Mouse (Mus musculus) kidney, embryonic 15.5 days (tissue): ENCODE measurements around the gene Tcf12. TPM values are rescaled to one million over a fixed set of nuclear protein-coding genes. Genes with fewer than 3 reads are reported as not detected.

ENCODE experiments used
- ATAC-seq: fragments of 200-750 bp; cut with Nextera tagmentation; replicated peaks from 2 replicates; pipeline ENCODE4 v1.8.0; 2017; ENCODE audit warnings: moderate TSS enrichment; ENCODE audit not compliant: low FRiP score
- H3K27ac ChIP-seq: fragments of 300-500 bp; sonication (generic); 2 replicates; pipeline ENCODE4 v1.5.1; 2015; ENCODE audit warnings: mild to moderate bottlenecking, inconsistent platforms
- H3K27me3 ChIP-seq: fragments of 300-500 bp; sonication (generic); 2 replicates; pipeline ENCODE4 v1.6.1; 2015; ENCODE audit warnings: inconsistent platforms
- H3K36me3 ChIP-seq: fragments of 300-500 bp; sonication (generic); 2 replicates; pipeline ENCODE4 v1.6.1; 2015; ENCODE audit warnings: inconsistent platforms
- H3K4me1 ChIP-seq: fragments of 300-500 bp; sonication (generic); 2 replicates; pipeline ENCODE4 v1.6.1; 2015; ENCODE audit warnings: inconsistent platforms
- H3K4me2 ChIP-seq: fragments of 300-500 bp; sonication (generic); 2 replicates; pipeline ENCODE4 v1.6.1; 2015; ENCODE audit warnings: moderate library complexity, mild to moderate bottlenecking, inconsistent platforms
- H3K4me3 ChIP-seq: fragments of 300-500 bp; sonication (generic); replicated peaks from 2 replicates; pipeline ENCODE4 v1.5.1; 2015; ENCODE audit warnings: mild to moderate bottlenecking, inconsistent platforms
- H3K9ac ChIP-seq: fragments of 300-500 bp; sonication (generic); 2 replicates; pipeline ENCODE4 v1.6.1; 2015; ENCODE audit warnings: mild to moderate bottlenecking, inconsistent platforms
- H3K9me3 ChIP-seq: fragments of 300-500 bp; sonication (generic); replicated peaks from 2 replicates; pipeline ENCODE4 v1.6.1; 2016; ENCODE audit warnings: inconsistent platforms
- WGBS: fragments of 180-500 bp; shearing (Covaris S2); methylation state at CpG from one replicate; pipeline ENCODE4 v1.1.7; 2015; ENCODE audit warnings: mixed read lengths; 5-methylcytosine and 5-hydroxymethylcytosine counted together
- polyA plus RNA-seq: library from polyadenylated mRNA; unstranded; fragments of >200 nt; fragmentation: Nextera tagmentation; extraction: Ambion mirVana; gene quantifications from 2 replicates; pipeline ENCODE4 v1.2.1, GENCODE M21; 2015

Gene Tcf12
- polyA plus RNA-seq, 1 experiment from 2014 or later, result 70.0 TPM

DNA sequence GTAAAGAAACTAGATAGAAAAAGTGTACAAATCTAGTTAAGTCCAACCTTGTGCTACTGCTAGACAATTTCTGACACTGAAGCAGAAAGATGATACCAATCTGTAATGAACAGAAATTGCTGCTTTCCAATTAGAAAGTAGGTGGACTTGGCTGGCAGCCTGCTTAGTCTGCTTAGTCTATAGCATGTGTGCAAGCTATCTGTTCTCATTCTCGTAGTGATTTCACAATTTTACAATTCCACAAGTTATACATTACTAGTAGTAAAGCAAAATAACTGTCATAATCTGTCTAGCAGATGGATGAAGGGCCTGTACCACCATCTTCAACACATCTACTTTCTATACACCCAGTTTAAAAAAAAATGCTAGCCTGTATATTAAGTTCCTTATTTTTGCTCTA lies 175.5 kb downstream of the Tcf12 start:
- no peak overlapping the region for H3K9ac ChIP-seq
- H3K27ac ChIP-seq, result no peak overlapping the region
- no peak overlapping the region for H3K4me2 ChIP-seq
- H3K9me3 ChIP-seq, result no peaks in the 10 kb centered on the region
- H3K27me3 ChIP-seq, result no peaks in the 10 kb centered on the region
- no peaks in the 10 kb centered on the region for H3K36me3 ChIP-seq
- H3K4me3 ChIP-seq, result no peak overlapping the region
- H3K4me1 ChIP-seq, result no peaks in the 10 kb centered on the region
- WGBS, result 84% methylated on average over 1 of the region's 1 CpGs
- ATAC-seq, result no peak

GRCm38 (mm10) chr9:71934833-71935232 lies 176.8 kb downstream of the Tcf12 start:
- no peak overlapping the region for H3K4me2 ChIP-seq
- H3K9me3 ChIP-seq, result no peaks in the 10 kb centered on the region
- no peak for ATAC-seq
- H3K4me1 ChIP-seq, result no peaks in the 10 kb centered on the region
- H3K9ac ChIP-seq, result no peak overlapping the region
- no peak overlapping the region for H3K4me3 ChIP-seq
- WGBS, result 77% methylated on average over 3 of the region's 3 CpGs
- H3K36me3 ChIP-seq, result no peaks in the 10 kb centered on the region
- no peaks in the 10 kb centered on the region for H3K27me3 ChIP-seq
- no peak overlapping the region for H3K27ac ChIP-seq

GRCm38 (mm10) chr9:71931965-71932364 lies 179.7 kb downstream of the Tcf12 start:
- Histone ChIP-seq H3K27ac (no peak overlapping the region), H3K9me3 (no peaks in the 10 kb centered on the region), H3K4me3 (no peak overlapping the region), H3K4me1 (no peaks in the 10 kb centered on the region), H3K4me2 (no peak overlapping the region), H3K9ac (no peak overlapping the region), H3K27me3 (no peaks in the 10 kb centered on the region), H3K36me3 (no peaks in the 10 kb centered on the region)
- ATAC-seq, result no peak

- Histone ChIP-seq H3K4me2 (no peak overlapping the region), H3K9ac (no peak overlapping the region), H3K4me1 (no peaks in the 10 kb centered on the region), H3K9me3 (no peaks in the 10 kb centered on the region), H3K36me3 (no peaks in the 10 kb centered on the region), H3K27ac (no peak overlapping the region), H3K4me3 (no peak overlapping the region), H3K27me3 (no peaks in the 10 kb centered on the region)
- 72% methylated on average over 8 of the region's 8 CpGs for WGBS
- ATAC-seq, result no peak
Measured at GRCm38 (mm10) chr9:71931358-71931715, 180.3 kb downstream of the Tcf12 start.

- Histone ChIP-seq H3K4me2 (no peak overlapping the region), H3K9me3 (no peaks in the 10 kb centered on the region), H3K4me1 (0 out of 2 replicates have a peak, but pooled peaks cover 2% of the 10 kb centered on the region), H3K27me3 (no peaks in the 10 kb centered on the region), H3K4me3 (no peak overlapping the region), H3K9ac (no peak overlapping the region), H3K36me3 (no peaks in the 10 kb centered on the region), H3K27ac (no peak overlapping the region)
- WGBS, result 81% methylated on average over 3 of the region's 3 CpGs
- no peak for ATAC-seq
Measured at GRCm38 (mm10) chr9:71930431-71931357, 181.0 kb downstream of the Tcf12 start.

GRCm38 (mm10) chr9:71916662-71916953 lies 195.1 kb downstream of the Tcf12 start:
- Histone ChIP-seq H3K9me3 (no peaks in the 10 kb centered on the region), H3K36me3 (peaks cover 7% of the 10 kb centered on the region; the same call in 1 of the 2 replicates), H3K4me3 (no peak overlapping the region), H3K4me2 (no peak overlapping the region), H3K27me3 (no peaks in the 10 kb centered on the region), H3K4me1 (peaks cover 11% of the 10 kb centered on the region), H3K27ac (no peak overlapping the region), H3K9ac (no peak overlapping the region)
- no peak for ATAC-seq

DNA sequence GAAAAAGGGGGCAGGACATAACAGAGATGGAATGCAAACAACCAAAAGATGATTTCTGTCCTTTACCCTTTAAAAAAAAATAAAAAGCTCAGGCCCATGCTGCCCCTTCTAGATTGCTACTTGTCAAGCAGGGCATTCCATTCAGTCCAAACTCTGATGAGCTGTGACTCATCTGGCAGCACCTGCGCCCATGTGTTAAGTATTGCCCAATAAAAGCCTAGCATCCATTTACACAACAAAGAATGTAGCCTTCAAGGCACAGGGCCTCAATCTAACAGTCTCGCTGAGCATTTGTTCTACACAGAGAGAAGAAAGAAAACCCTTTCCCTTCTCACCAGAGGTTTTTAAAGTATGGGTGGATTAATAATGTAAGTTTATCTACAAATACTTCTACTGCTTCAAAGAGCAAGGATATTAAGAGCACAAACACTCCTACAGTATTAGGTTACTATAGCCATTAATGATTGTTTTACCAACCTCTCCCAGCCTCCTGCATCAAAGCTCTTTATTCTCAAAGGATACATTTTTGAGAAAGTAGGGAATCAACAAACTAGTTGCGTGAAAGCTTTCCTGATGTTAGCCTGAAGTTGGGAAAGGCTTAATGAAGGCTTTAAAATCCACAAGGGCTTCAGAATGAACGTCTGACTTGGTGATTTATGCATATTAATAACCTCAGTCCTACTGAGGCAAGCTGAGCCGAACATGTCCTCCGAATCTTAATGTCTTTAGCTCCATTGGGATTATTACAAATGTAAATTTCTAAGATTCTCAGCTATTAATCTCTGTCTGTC lies 195.6 kb downstream of the Tcf12 start:
- Histone ChIP-seq H3K9ac (no peak overlapping the region), H3K27me3 (no peaks in the 10 kb centered on the region), H3K27ac (peak overlapping the region; percentile 54), H3K36me3 (peaks cover 5% of the 10 kb centered on the region; the same call in 1 of the 2 replicates), H3K4me2 (no peak overlapping the region), H3K9me3 (no peaks in the 10 kb centered on the region), H3K4me1 (peaks cover 11% of the 10 kb centered on the region), H3K4me3 (no peak overlapping the region)
- 24% methylated on average over 6 of the region's 6 CpGs for WGBS
- ATAC-seq, result 0 out of 2 replicates have a peak, but pooled peaks have one; percentile 54

GRCm38 (mm10) chr9:71906522-71906921 lies 205.1 kb downstream of the Tcf12 start:
- Histone ChIP-seq H3K36me3 (peaks cover 20% of the 10 kb centered on the region), H3K9ac (no peak overlapping the region), H3K27ac (no peak overlapping the region), H3K4me3 (no peak overlapping the region), H3K4me1 (no peaks in the 10 kb centered on the region), H3K27me3 (no peaks in the 10 kb centered on the region), H3K9me3 (no peaks in the 10 kb centered on the region), H3K4me2 (no peak overlapping the region)
- no peak for ATAC-seq
- WGBS, result 73% methylated on average over 2 of the region's 2 CpGs

DNA sequence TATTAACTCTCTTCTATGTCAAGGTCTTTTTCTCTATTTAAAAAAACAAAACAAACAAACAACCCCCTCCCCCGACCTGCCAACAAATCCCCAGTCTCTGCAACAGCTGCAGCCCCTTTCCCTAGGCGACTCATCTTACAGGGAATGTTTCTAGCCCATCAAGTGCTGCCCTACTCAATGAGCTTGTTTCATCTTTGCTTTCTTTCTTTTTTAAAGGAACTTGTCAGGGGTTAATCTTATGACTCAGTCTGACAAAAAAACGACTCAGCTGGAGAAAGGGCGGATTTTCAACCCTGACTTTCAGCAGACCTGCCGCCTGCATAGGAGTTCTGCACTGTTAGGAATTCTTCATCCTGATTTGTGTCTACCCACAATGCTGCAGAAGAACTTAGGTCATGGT lies 212.8 kb downstream of the Tcf12 start:
- 35% methylated on average over 5 of the region's 5 CpGs for WGBS
- no peaks in the 10 kb centered on the region for H3K9me3 ChIP-seq
- H3K4me1 ChIP-seq, result peaks cover 27% of the 10 kb centered on the region
- H3K36me3 ChIP-seq, result no peaks in the 10 kb centered on the region
- no peak overlapping the region for H3K4me3 ChIP-seq
- no peak overlapping the region for H3K9ac ChIP-seq
- H3K27ac ChIP-seq, result peak overlapping the region; percentile 74
- no peaks in the 10 kb centered on the region for H3K27me3 ChIP-seq
- H3K4me2 ChIP-seq, result no peak overlapping the region
- no peak for ATAC-seq

DNA sequence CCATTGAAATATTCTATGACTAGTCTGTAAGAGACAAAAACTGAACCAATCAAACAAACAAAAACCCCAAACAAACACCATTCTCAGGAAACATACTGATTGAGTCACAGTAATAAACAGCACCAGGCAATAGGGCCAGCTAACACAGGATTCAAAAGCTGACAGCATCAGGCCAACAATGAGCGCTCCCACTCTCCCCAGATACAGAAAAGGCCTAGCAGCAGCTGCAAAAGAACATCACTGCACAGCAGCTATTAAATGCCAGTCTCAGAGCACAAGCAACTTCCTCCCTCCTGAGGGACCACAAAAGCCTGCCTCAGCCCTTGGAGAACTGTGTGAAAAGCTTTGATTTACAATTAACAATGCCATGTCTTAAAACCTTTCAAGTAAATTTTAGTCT lies 214.3 kb downstream of the Tcf12 start:
- Histone ChIP-seq H3K27me3 (no peaks in the 10 kb centered on the region), H3K4me2 (no peak overlapping the region), H3K27ac (peak overlapping the region; percentile 73), H3K9ac (no peak overlapping the region), H3K4me3 (no peak overlapping the region), H3K36me3 (no peaks in the 10 kb centered on the region), H3K4me1 (peaks cover 30% of the 10 kb centered on the region), H3K9me3 (no peaks in the 10 kb centered on the region)
- ATAC-seq, result no peak
- 26% methylated on average over 1 of the region's 1 CpGs for WGBS

DNA sequence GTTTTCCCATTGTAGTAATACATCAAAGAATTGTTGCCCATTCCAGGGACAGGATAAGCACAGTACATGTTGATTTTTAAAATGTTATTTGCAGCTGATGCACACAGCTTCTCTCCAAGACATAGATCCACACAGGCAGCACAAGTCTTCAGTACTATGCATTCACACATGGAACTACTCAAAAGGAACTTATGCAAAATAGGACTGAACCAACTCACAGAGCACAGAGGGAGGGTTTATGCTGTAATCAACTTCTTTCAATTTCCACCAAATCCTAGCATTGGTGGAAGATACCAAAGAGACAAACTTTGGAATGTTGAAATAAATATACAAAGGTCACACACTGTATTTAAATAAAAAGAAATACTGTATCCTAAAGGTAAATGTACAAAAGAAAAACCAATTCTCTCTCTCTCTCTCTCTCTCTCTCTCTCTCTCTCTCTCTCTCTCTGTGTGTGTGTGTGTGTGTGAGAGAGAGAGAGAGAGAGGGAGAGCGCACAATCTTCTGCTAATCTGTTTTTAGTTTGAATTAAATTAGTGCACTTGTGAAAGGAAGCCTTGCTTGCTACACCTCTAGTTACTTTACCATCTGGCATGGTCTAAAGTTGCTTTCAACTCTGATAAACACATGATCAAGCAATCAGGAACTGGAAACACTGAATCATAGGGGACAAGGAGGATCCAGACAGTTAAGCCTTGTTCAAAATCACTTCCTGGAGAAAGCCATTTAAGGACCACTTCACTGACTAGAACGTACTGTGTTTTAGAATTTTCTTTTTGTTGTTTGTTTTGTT lies 215.5 kb downstream of the Tcf12 start:
- ATAC-seq, result peak; percentile 64
- Histone ChIP-seq H3K4me2 (peak overlapping the region; percentile 29; the same call in 1 of the 2 replicates), H3K4me1 (peaks cover 31% of the 10 kb centered on the region), H3K9ac (no peak overlapping the region), H3K36me3 (no peaks in the 10 kb centered on the region), H3K27ac (peak overlapping the region; percentile 72), H3K9me3 (no peaks in the 10 kb centered on the region), H3K27me3 (no peaks in the 10 kb centered on the region), H3K4me3 (peak overlapping the region; percentile 34)
- 33% methylated on average over 2 of the region's 2 CpGs for whole genome bisulfite sequencing

DNA sequence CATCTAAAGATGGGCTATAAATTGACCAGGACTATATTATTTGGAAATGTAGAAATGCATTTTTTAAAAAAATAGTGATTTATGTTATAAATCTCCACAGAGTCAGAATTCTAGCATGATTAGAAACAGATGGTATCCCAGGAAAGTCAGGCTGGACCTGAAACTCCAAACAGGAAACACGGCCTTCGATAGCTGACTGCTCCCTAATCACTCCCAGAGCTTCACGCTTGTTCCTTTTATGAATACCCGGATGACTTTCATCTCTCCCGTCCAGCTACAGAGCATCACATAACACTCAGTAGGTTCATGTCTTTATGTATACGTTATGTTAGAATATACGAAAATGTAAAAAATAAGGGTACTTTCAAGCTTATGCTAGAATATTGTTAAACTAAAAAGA lies 216.4 kb downstream of the Tcf12 start:
- no peaks in the 10 kb centered on the region for H3K9me3 ChIP-seq
- WGBS, result 32% methylated on average over 7 of the region's 7 CpGs
- 0 out of 2 replicates have a peak overlapping the region, but pooled peaks have one; percentile 60 for H3K27ac ChIP-seq
- H3K9ac ChIP-seq, result no peak overlapping the region
- ATAC-seq, result no peak
- no peaks in the 10 kb centered on the region for H3K27me3 ChIP-seq
- no peaks in the 10 kb centered on the region for H3K36me3 ChIP-seq
- peak overlapping the region; percentile 29 for H3K4me3 ChIP-seq
- H3K4me1 ChIP-seq, result peaks cover 33% of the 10 kb centered on the region
- peak overlapping the region; percentile 27; the same call in 1 of the 2 replicates for H3K4me2 ChIP-seq
